Mouse (Mus musculus) C2C12 (cell line): ENCODE data around the gene Coq2.

Experiments used
- CTCF ChIP-seq: IDR thresholded peaks from one replicate; pipeline ENCODE4 v1.5.1; 2011; ENCODE audit not compliant: control insufficient read depth, insufficient read depth, insufficient read length
- MYOG ChIP-seq: IDR thresholded peaks from one replicate; pipeline ENCODE4 v1.6.1; 2011; ENCODE audit not compliant: control insufficient read depth, insufficient read length; ENCODE audit errors: extremely low read depth

DNA sequence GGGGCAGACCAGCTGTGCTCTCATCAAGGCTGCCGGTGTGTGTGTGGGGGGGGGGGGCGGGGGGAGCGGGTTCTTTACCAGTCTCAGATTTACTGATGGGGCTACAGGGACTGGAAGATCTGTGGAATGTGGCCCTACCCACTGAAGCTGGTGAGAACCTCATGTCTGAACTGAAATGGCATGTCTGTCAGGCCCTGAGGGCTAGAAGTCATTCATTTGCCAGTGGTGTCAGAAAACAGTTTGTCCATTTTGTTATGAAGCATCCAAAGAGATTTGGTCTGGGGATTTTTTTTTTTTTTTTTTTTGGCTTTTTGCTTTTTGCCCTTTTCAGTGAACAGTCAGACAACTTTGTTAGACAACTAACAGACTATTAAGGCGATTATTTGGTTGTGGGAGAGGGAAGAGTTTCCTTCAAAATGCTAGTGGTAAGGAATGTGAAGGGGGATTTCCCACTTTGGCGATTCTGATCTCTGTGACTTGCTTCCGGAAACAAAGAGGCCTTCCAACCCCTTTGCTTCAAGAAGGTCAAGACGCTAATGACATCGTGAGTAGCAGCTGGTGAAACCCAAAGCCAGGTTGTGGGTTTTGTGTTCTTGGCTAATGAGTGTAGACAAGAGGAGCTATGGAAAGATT is 52.9 kb downstream of the Coq2 start:
- TF ChIP-seq CTCF (no peak), MYOG (no peak)
